18 mouse cellular contexts compared by ENCODE assay signal in the genomic region with DNA sequence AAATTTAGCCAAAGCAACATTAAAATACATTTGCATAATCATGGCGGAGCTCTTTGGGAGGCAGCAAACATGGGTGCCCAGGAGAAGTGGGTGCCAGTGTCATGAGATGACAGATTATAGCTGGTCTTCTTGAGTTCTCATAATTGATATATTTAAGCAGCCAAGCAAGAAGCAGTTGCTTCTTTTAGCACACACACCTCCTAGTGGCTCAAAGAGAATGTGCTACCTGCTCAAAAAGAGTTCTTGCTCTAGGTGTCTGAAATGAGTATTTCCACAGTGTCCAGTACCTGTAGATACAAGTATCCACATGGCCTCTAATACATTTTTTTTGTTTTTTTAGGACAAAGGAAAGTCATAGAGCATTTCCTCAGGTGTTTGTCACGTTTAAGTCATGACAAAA.
A peak's percentile ranks its signal among the peaks of the same experiment; 100 is the strongest.
DNase-seq lines count a peak whose midpoint lies in the region; ATAC-seq and TF ChIP-seq lines count a peak whose summit lies in the region.
"Had no signal": no experiment of that assay in that cellular context is flagged by ENCODE, and none has a peak within 500 bp of the region (broad histone marks: within the 10 kb centered on the region; RNA-seq: fewer than 3 reads in every experiment).

No protein-coding gene starts in this region.

- H3K9me3 ChIP-seq in lung, postnatal 0 days (ENCODE audit: low read length) = no peaks in the 10 kb centered on the region
- H3K9me3 ChIP-seq in stomach, postnatal 0 days (ENCODE audit: control insufficient read depth, low read length) = no peaks in the 10 kb centered on the region
- H3K9me3 ChIP-seq: embryonic facial prominence, embryonic 12.5 days; forebrain, embryonic 10.5 days; neural tube, embryonic 15.5 days; stomach, embryonic 15.5 days had no signal

- DNase-seq in frontal cortex, postnatal 36 days (ENCODE audit: low spot score in 2 of 2) = no peak
- no peak for DNase-seq in lung, postnatal 0 days (ENCODE audit: low spot score)
- no peak for DNase-seq in lung, postnatal 14 days
- peak; percentile 3 for DNase-seq in brain, embryonic 14.5 days (ENCODE audit: low read depth)
- no peak for DNase-seq in stomach, postnatal 0 days (ENCODE audit: low spot score)
- no peak for DNase-seq in spleen, postnatal 36 days (ENCODE audit: low spot score in 2 of 2)
- DNase-seq: adrenal gland, postnatal 25 days; B cell, adult 2 months; heart, postnatal 10 days; lung, adult 18-20 months; retina, postnatal 1 day; thymus, postnatal 25 days had no signal

- TF ChIP-seq CTCF in lung, postnatal 0 days (IDR thresholded peaks at IDR 0.05) = 0 out of 2 replicates have a peak, but pooled peaks have one; percentile 6
- TF ChIP-seq CTCF in brain, embryonic 14.5 days (IDR thresholded peaks at IDR 0.05; ENCODE audit: borderline replicate concordance, extremely low read depth, insufficient read depth, insufficient read length) = peak; percentile 13; the same call in 1 of the 2 replicates
- peak; percentile 57 for TF ChIP-seq CTCF in stomach, postnatal 0 days (IDR thresholded peaks at IDR 0.05; ENCODE audit: low read depth)

- no peak for TF ChIP-seq POLR2A in brain, embryonic 14.5 days (IDR thresholded peaks at IDR 0.05; ENCODE audit: borderline replicate concordance, extremely low read depth, insufficient read depth, insufficient read length, poor library complexity, severe bottlenecking)

- H3K4me2 ChIP-seq in lung, postnatal 0 days (replicated peaks; ENCODE audit: low read depth, low read length) = no peak overlapping the region
- no peak overlapping the region for H3K4me2 ChIP-seq in stomach, postnatal 0 days (replicated peaks; ENCODE audit: low read depth)
- H3K4me2 ChIP-seq: embryonic facial prominence, embryonic 12.5 days; neural tube, embryonic 15.5 days; stomach, embryonic 15.5 days had no signal

- H3K36me3 ChIP-seq in lung, postnatal 0 days (ENCODE audit: insufficient read depth, low read length) = no peaks in the 10 kb centered on the region
- no peaks in the 10 kb centered on the region for H3K36me3 ChIP-seq in stomach, postnatal 0 days (ENCODE audit: control insufficient read depth, insufficient read depth, low read length)
- H3K36me3 ChIP-seq: embryonic facial prominence, embryonic 12.5 days; forebrain, embryonic 10.5 days; neural tube, embryonic 15.5 days; stomach, embryonic 15.5 days had no signal

- H3K4me1 ChIP-seq in lung, postnatal 0 days (ENCODE audit: insufficient read depth, low read depth, low read length) = no peaks in the 10 kb centered on the region
- no peaks in the 10 kb centered on the region for H3K4me1 ChIP-seq in stomach, postnatal 0 days (replicated peaks; ENCODE audit: control insufficient read depth, insufficient read depth)
- H3K4me1 ChIP-seq: embryonic facial prominence, embryonic 12.5 days; forebrain, embryonic 10.5 days; neural tube, embryonic 15.5 days; stomach, embryonic 15.5 days had no signal

- 0 out of 2 replicates have a peak, but pooled peaks have one; percentile 65 for ATAC-seq in frontal cortex, adult (ENCODE audit: low TSS enrichment)
- no peak for ATAC-seq in lung, postnatal 0 days
- ATAC-seq in stomach, postnatal 0 days (ENCODE audit: low FRiP score, low TSS enrichment) = no peak
- ATAC-seq: hindbrain, embryonic 16.5 days had no signal

- no peaks in the 10 kb centered on the region for H3K27me3 ChIP-seq in lung, postnatal 0 days (replicated peaks; ENCODE audit: insufficient read depth, low read length)
- no peaks in the 10 kb centered on the region for H3K27me3 ChIP-seq in stomach, postnatal 0 days (ENCODE audit: control insufficient read depth, insufficient read depth, low read length)
- H3K27me3 ChIP-seq: embryonic facial prominence, embryonic 12.5 days; neural tube, embryonic 15.5 days; stomach, embryonic 15.5 days had no signal

- TF ChIP-seq EP300 in lung, postnatal 0 days (IDR thresholded peaks at IDR 0.05) = no peak
- TF ChIP-seq EP300 in stomach, postnatal 0 days (optimal IDR thresholded peaks at IDR 0.05) = no peak

- H3K9ac ChIP-seq in lung, postnatal 0 days (replicated peaks; ENCODE audit: low read depth) = no peak overlapping the region
- no peak overlapping the region for H3K9ac ChIP-seq in stomach, postnatal 0 days (ENCODE audit: low read length)
- H3K9ac ChIP-seq: embryonic facial prominence, embryonic 12.5 days; neural tube, embryonic 15.5 days; stomach, embryonic 15.5 days had no signal

- H3K27ac ChIP-seq in lung, postnatal 0 days (ENCODE audit: low read length) = no peak overlapping the region
- no peak overlapping the region for H3K27ac ChIP-seq in stomach, postnatal 0 days (replicated peaks)
- H3K27ac ChIP-seq: embryonic facial prominence, embryonic 12.5 days; forebrain, embryonic 10.5 days; neural tube, embryonic 15.5 days; stomach, embryonic 15.5 days had no signal

- WGBS in lung, postnatal 0 days = 79% methylated on average over 2 of the region's 2 CpGs
- 72% methylated on average over 2 of the region's 2 CpGs for WGBS in stomach, postnatal 0 days

- no peak overlapping the region for H3K4me3 ChIP-seq in lung, postnatal 0 days (ENCODE audit: low read depth, low read length)
- H3K4me3 ChIP-seq in stomach, postnatal 0 days (ENCODE audit: low read depth, low read length) = no peak overlapping the region
- H3K4me3 ChIP-seq: embryonic facial prominence, embryonic 12.5 days; forebrain, embryonic 10.5 days; neural tube, embryonic 15.5 days; stomach, embryonic 15.5 days had no signal

Comparison
In these comparisons a context has a peak if more than half of its experiments do, and no peak if none do; other contexts are left out.
1. CTCF ChIP-seq: peak in every context shown above with its lines; median percentile 57 in stomach, postnatal 0 days; 13 in brain, embryonic 14.5 days; 6 in lung, postnatal 0 days.